In genomic region chr4:9770372-9771102, GRCm38 (mm10) we compare ENCODE assay signal across 8 mouse cellular contexts.
DNase-seq lines count a peak whose midpoint lies in the region; ATAC-seq lines count a peak whose summit lies in the region.

No protein-coding gene starts in this region.

- peak; percentile 92 for ATAC-seq in hindbrain, embryonic 12.5 days (ENCODE audit: low FRiP score)

- WGBS in hindbrain, embryonic 12.5 days, result 2% methylated on average over 38 of the region's 38 CpGs

- H3K4me3 ChIP-seq in hindbrain, embryonic 12.5 days, result peak overlapping the region; percentile 46

- no peaks in the 10 kb centered on the region for H3K36me3 ChIP-seq in hindbrain, embryonic 12.5 days

- no peaks in the 10 kb centered on the region for H3K27me3 ChIP-seq in hindbrain, embryonic 12.5 days

- H3K4me2 ChIP-seq in hindbrain, embryonic 12.5 days (replicated peaks), result peak overlapping the region; percentile 57

- H3K4me1 ChIP-seq in hindbrain, embryonic 12.5 days, result no peaks in the 10 kb centered on the region

- peak; percentile 86 for DNase-seq in ZHBTc4 (ENCODE audit: low read depth, low spot score)
- peak; percentile 67 to 69 for DNase-seq in cerebellum, postnatal 10 days
- DNase-seq in frontal cortex, postnatal 14 days (ENCODE audit: low spot score in 2 of 2), result peak; percentile 10 to 12
- peak; percentile 20 to 21 for DNase-seq in layer of hippocampus, postnatal 25 days (ENCODE audit: extremely low spot score in 1 of 2, low spot score in 1 of 2)
- DNase-seq in lung, postnatal 36 days, result peak; percentile 42
- peak; percentile 80 for DNase-seq in retina, postnatal 1 day
- peak; percentile 46 to 69 for DNase-seq in urinary bladder, adult 18-20 months (ENCODE audit: low spot score in 2 of 2)

- H3K27ac ChIP-seq in hindbrain, embryonic 12.5 days, result peak overlapping the region; percentile 69

- peak overlapping the region; percentile 64 for H3K9ac ChIP-seq in hindbrain, embryonic 12.5 days

- no peaks in the 10 kb centered on the region for H3K9me3 ChIP-seq in hindbrain, embryonic 12.5 days (replicated peaks)

Comparison
In these comparisons a context has a peak if more than half of its experiments do, and no peak if none do; other contexts are left out.
1. Peak in every context shown above with its lines: DNase-seq, ATAC-seq, H3K4me3 ChIP-seq and H3K27ac ChIP-seq.
2. DNase-seq: peak in every context shown above with its lines; median percentile 86 in ZHBTc4; 80 in retina, postnatal 1 day; 68 in cerebellum, postnatal 10 days; 58 in urinary bladder, adult 18-20 months; 42 in lung, postnatal 36 days; 20 in layer of hippocampus, postnatal 25 days; 11 in frontal cortex, postnatal 14 days.